Mouse (Mus musculus) thymus, postnatal 4 days (tissue): ENCODE measurements at regions not wholly inside any gene's neighbourhood (a gene's known extent, or its start where the extent isn't known, plus 50 kb on each side); places are given as distances from the start of the nearest gene placed in this dataset.

Experiments used
- DNase-seq: peaks from one replicate; pipeline ENCODE4 v3.0.0; 2021

GRCm38 (mm10) chr3:103408724-103409123, 129.6 kb downstream of the Trim33 start:
- DNase-seq = no peak

GRCm38 (mm10) chr3:103412247-103412646, 133.2 kb downstream of the Trim33 start:
- DNase-seq = no peak

GRCm38 (mm10) chr3:103415051-103415695, 136.1 kb downstream of the Trim33 start:
- no peak for DNase-seq

- no peak for DNase-seq
These were observed 137.2 kb downstream of the Trim33 start for GRCm38 (mm10) chr3:103416296-103416695.

- no peak for DNase-seq
These were observed 138.7 kb downstream of the Trim33 start for GRCm38 (mm10) chr3:103417781-103418180.

- DNase-seq = peak; percentile 50
These were observed 140.9 kb downstream of the Trim33 start for GRCm38 (mm10) chr3:103419761-103420620.

GRCm38 (mm10) chr3:103420621-103421274, 141.7 kb downstream of the Trim33 start:
- DNase-seq = no peak

GRCm38 (mm10) chr3:103421275-103421621, 142.2 kb downstream of the Trim33 start:
- no peak for DNase-seq

GRCm38 (mm10) chr3:103422806-103423205, 143.7 kb downstream of the Trim33 start:
- no peak for DNase-seq

GRCm38 (mm10) chr3:103423290-103423689, 144.2 kb downstream of the Trim33 start:
- no peak for DNase-seq

GRCm38 (mm10) chr3:103425812-103426430, 146.8 kb downstream of the Trim33 start:
- DNase-seq = no peak

GRCm38 (mm10) chr3:103429227-103429788, 145.7 kb upstream of the Syt6 start:
- DNase-seq = peak; percentile 70

GRCm38 (mm10) chr3:103430131-103430530, 144.9 kb upstream of the Syt6 start:
- no peak for DNase-seq

GRCm38 (mm10) chr3:103432254-103432653, 142.8 kb upstream of the Syt6 start:
- peak; percentile 37 for DNase-seq

GRCm38 (mm10) chr3:103436902-103437603, 138.0 kb upstream of the Syt6 start:
- DNase-seq = no peak

- peak; percentile 83 for DNase-seq
These were observed 136.2 kb upstream of the Syt6 start for GRCm38 (mm10) chr3:103438791-103439354.

GRCm38 (mm10) chr3:103443247-103443646, 131.8 kb upstream of the Syt6 start:
- no peak for DNase-seq

GRCm38 (mm10) chr3:103445852-103446251, 129.2 kb upstream of the Syt6 start:
- no peak for DNase-seq

- no peak for DNase-seq
These were observed 125.2 kb upstream of the Syt6 start for GRCm38 (mm10) chr3:103449851-103450250.

- DNase-seq = no peak
These were observed 123.1 kb upstream of the Syt6 start for GRCm38 (mm10) chr3:103451971-103452370.

- DNase-seq = no peak
These were observed 111.3 kb upstream of the Syt6 start for GRCm38 (mm10) chr3:103463760-103464159.

GRCm38 (mm10) chr3:103464181-103464580, 110.8 kb upstream of the Syt6 start:
- no peak for DNase-seq
